Mouse (Mus musculus) MEL (cell line): ENCODE results near the gene Acad11. TPM values are rescaled to one million over a fixed set of nuclear protein-coding genes. Genes with fewer than 3 reads are reported as not detected.

Experiments used
- DNase-seq: peaks from one replicate; pipeline ENCODE4 v3.0.0; 2011; ENCODE audit warnings: low read depth, low spot score
- H3K27ac ChIP-seq: 2 replicates; pipeline ENCODE4 v1.5.1; 2012; ENCODE audit warnings: low read depth, mild to moderate bottlenecking, control low read depth, low read length, moderate library complexity; ENCODE audit not compliant: control insufficient read depth
- H3K27me3 ChIP-seq, 2 experiments: fragments of 150-350 bp in 1 of 2; sonication (generic) in 1 of 2; 2 replicates each; pipeline ENCODE4 v1.6.1; 2012; ENCODE audit warnings: low read length in 2 of 2, mild to moderate bottlenecking in 2 of 2, improper control_type of control experiment in 1 of 2, moderate library complexity in 1 of 2; ENCODE audit not compliant: insufficient read depth in 2 of 2, control insufficient read depth in 1 of 2
- H3K36me3 ChIP-seq, 2 experiments: 2 replicates each; pipeline ENCODE4 v1.6.1; 2012 to 2014; ENCODE audit warnings: low read length in 2 of 2, improper control_type of control experiment in 1 of 2, inconsistent platforms in 1 of 2, mild to moderate bottlenecking in 1 of 2; ENCODE audit not compliant: insufficient read depth in 2 of 2, control insufficient read depth in 1 of 2
- H3K4me1 ChIP-seq, 2 experiments: fragments of 150-350 bp in 1 of 2; sonication (generic) in 1 of 2; 2 replicates each; pipeline ENCODE4 v1.6.1; 2012; ENCODE audit warnings: low read length in 2 of 2, improper control_type of control experiment in 1 of 2, mild to moderate bottlenecking in 1 of 2; ENCODE audit not compliant: insufficient read depth in 2 of 2, control insufficient read depth in 1 of 2
- H3K4me3 ChIP-seq, 2 experiments: fragments of 150-350 bp in 1 of 2; sonication (generic) in 1 of 2; 2 replicates each; pipeline ENCODE4 v1.5.1; 2012; ENCODE audit warnings: low read depth in 2 of 2, low read length in 2 of 2, mild to moderate bottlenecking in 2 of 2, moderate library complexity in 2 of 2, control low read depth in 1 of 2, improper control_type of control experiment in 1 of 2; ENCODE audit not compliant: control insufficient read depth in 1 of 2, insufficient read depth in 1 of 2
- H3K79me2 ChIP-seq: 2 replicates; pipeline ENCODE4 v1.6.1; 2012; ENCODE audit warnings: mild to moderate bottlenecking, low read length, moderate library complexity; ENCODE audit not compliant: control insufficient read depth, poor library complexity, insufficient read depth
- H3K9ac ChIP-seq: 2 replicates; pipeline ENCODE4 v1.6.1; 2012; ENCODE audit warnings: low read depth, mild to moderate bottlenecking, control low read depth, low read length, moderate library complexity; ENCODE audit not compliant: control insufficient read depth, poor library complexity, severe bottlenecking
- H3K9me3 ChIP-seq: fragments of 150-350 bp; sonication (generic); replicated peaks from 2 replicates; pipeline ENCODE4 v1.6.1; 2012; ENCODE audit warnings: mild to moderate bottlenecking, low read length, improper control_type of control experiment, moderate library complexity; ENCODE audit not compliant: insufficient read depth
- CTCF ChIP-seq, 3 experiments: IDR thresholded peaks in 2 of 3; conservative IDR thresholded peaks in 1 of 3; 2 replicates each; pipeline ENCODE4 v1.5.1; 2011 to 2012; ENCODE audit warnings: low read length in 3 of 3, low read depth in 2 of 3, mild to moderate bottlenecking in 2 of 3, improper control_type of control experiment in 1 of 3, inconsistent platforms in 1 of 3, mixed read lengths in 1 of 3, moderate library complexity in 1 of 3; ENCODE audit not compliant: control insufficient read depth in 1 of 3, insufficient read depth in 1 of 3, poor library complexity in 1 of 3, severe bottlenecking in 1 of 3
- E2F4 ChIP-seq: IDR thresholded peaks from 2 replicates; pipeline ENCODE4 v1.6.1; 2011; ENCODE audit warnings: low read depth, low read length, improper control_type of control experiment, borderline replicate concordance
- ETS1 ChIP-seq: IDR thresholded peaks from 2 replicates; pipeline ENCODE4 v1.6.1; 2012; ENCODE audit warnings: low read depth, mild to moderate bottlenecking, inconsistent platforms, low read length, improper control_type of control experiment, moderate library complexity
- JUND ChIP-seq: IDR thresholded peaks from 2 replicates; pipeline ENCODE4 v1.6.1; 2011; ENCODE audit warnings: low read depth, mild to moderate bottlenecking, improper control_type of control experiment, low read length
- MAFK ChIP-seq: IDR thresholded peaks from 2 replicates; pipeline ENCODE4 v1.6.1; 2011; ENCODE audit warnings: low read depth, mild to moderate bottlenecking, low read length, improper control_type of control experiment, borderline replicate concordance
- MAZ ChIP-seq: IDR thresholded peaks from 2 replicates; pipeline ENCODE4 v1.6.1; 2012; ENCODE audit warnings: low read depth, mild to moderate bottlenecking, inconsistent platforms, low read length, improper control_type of control experiment
- MEF2A ChIP-seq: IDR thresholded peaks from 2 replicates; pipeline ENCODE4 v1.6.1; 2014; ENCODE audit warnings: low read depth, mild to moderate bottlenecking, inconsistent platforms, low read length, improper control_type of control experiment; ENCODE audit not compliant: poor library complexity, insufficient replicate concordance, severe bottlenecking; ENCODE audit errors: extremely low read depth
- MYB ChIP-seq: IDR thresholded peaks from 2 replicates; pipeline ENCODE4 v1.6.1; 2011; ENCODE audit warnings: mild to moderate bottlenecking, low read depth, low read length, improper control_type of control experiment
- RAD21 ChIP-seq: IDR thresholded peaks from 2 replicates; pipeline ENCODE4 v1.6.1; 2011; ENCODE audit warnings: mild to moderate bottlenecking, low read depth, low read length, improper control_type of control experiment
- SMC3 ChIP-seq: IDR thresholded peaks from 2 replicates; pipeline ENCODE4 v1.6.1; 2011; ENCODE audit warnings: low read depth, low read length, improper control_type of control experiment
- UBTF ChIP-seq: IDR thresholded peaks from 2 replicates; pipeline ENCODE4 v1.6.1; 2012; ENCODE audit warnings: low read depth, mild to moderate bottlenecking, inconsistent platforms, low read length, improper control_type of control experiment, moderate library complexity, borderline replicate concordance; ENCODE audit not compliant: insufficient read depth
- ZKSCAN1 ChIP-seq: IDR thresholded peaks from 2 replicates; pipeline ENCODE4 v1.6.1; 2012; ENCODE audit warnings: low read depth, mild to moderate bottlenecking, inconsistent platforms, low read length, improper control_type of control experiment, moderate library complexity
- ZNF384 ChIP-seq: IDR thresholded peaks from 2 replicates; pipeline ENCODE4 v1.6.1; 2012; ENCODE audit warnings: low read depth, mild to moderate bottlenecking, inconsistent platforms, low read length, improper control_type of control experiment
- polyA plus RNA-seq, 2 experiments: library from polyadenylated mRNA; stranded (reverse) in 1 of 2; unstranded in 1 of 2; fragments of >175 nt in 1 of 2; fragments of >200 nt in 1 of 2; gene quantifications; 2 replicates each; pipeline versions ENCODE4 v1.2.1 to v1.2.4; 2012; ENCODE audit warnings: low replicate concordance in 2 of 2, low read depth in 1 of 2; ENCODE audit not compliant: insufficient read length in 2 of 2, insufficient read depth in 1 of 2, missing spikeins in 1 of 2
- total RNA-seq: library from RNA; depleted of rRNA; stranded (reverse); fragments of 300-350 nt; gene quantifications from 2 replicates; pipeline ENCODE4 v1.2.3, GENCODE M21; 2012

Acad11 gene
- total and polyA plus RNA-seq, 3 experiments: 14.2 to 16.0 TPM; not detected in 1

DNA sequence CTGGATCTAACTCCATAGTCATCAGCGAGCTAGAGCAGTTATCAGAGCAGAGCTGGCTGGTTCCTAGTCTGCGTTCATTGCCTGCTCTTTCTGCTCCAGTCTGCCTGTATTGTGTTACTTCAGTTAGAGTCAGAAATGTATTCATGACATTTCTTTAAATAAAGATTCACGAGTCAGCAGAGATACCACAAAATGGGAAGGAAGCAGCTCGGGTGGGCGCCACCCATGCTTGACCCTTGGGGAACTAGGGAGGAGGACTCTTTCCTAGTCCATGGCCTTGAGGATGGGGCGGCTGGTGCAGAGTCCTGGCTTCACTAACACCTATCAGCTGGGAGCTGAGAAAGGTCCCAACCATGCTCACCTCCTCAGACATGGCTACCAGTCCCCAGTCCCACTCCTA is 77.2 kb downstream of the Acad11 start:
- no peak for DNase-seq
- no peak for TF ChIP-seq E2F4
- TF ChIP-seq, all 39 proteins: peak for 0
- Histone ChIP-seq H3K9me3 (no peaks in the 10 kb centered on the region), H3K27me3 (no peaks in the 10 kb centered on the region), H3K9ac (no peak overlapping the region), H3K27ac (no peak overlapping the region), H3K36me3 (no peaks in the 10 kb centered on the region), H3K4me1 (no peaks in the 10 kb centered on the region), H3K4me3 (no peak overlapping the region), H3K79me2 (no peaks in the 10 kb centered on the region)

DNA sequence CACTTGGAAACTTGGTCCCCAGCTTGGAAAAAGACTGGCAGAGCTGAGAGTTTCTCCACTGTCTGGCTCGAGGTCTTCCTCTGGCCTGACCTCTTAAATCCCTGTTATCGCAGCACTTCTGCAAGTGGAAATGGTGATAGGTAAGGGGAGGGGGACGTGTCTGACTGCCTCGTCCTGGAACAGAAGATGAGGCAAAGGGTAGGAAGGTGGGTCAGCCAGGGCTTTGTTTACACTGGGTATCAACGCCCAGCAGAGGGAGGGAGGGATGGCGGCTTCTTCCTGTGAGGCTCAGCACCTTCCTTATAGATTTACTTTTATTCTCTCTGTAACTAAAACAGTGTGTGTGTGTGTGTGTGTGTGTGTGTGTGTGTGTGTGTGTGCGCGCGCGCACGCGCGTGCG is 79.6 kb downstream of the Acad11 start:
- DNase-seq: no peak
- Histone ChIP-seq H3K27ac (no peak overlapping the region), H3K9ac (no peak overlapping the region), H3K9me3 (no peaks in the 10 kb centered on the region), H3K4me3 (no peak overlapping the region), H3K36me3 (no peaks in the 10 kb centered on the region), H3K27me3 (no peaks in the 10 kb centered on the region), H3K4me1 (no peaks in the 10 kb centered on the region), H3K79me2 (no peaks in the 10 kb centered on the region)
- no peak for TF ChIP-seq ZNF384
- no peak for TF ChIP-seq UBTF
- TF ChIP-seq MAZ: no peak
- TF ChIP-seq MEF2A: no peak
- no peak for TF ChIP-seq MYB
- TF ChIP-seq ETS1: no peak
- no peak for TF ChIP-seq MAFK

DNA sequence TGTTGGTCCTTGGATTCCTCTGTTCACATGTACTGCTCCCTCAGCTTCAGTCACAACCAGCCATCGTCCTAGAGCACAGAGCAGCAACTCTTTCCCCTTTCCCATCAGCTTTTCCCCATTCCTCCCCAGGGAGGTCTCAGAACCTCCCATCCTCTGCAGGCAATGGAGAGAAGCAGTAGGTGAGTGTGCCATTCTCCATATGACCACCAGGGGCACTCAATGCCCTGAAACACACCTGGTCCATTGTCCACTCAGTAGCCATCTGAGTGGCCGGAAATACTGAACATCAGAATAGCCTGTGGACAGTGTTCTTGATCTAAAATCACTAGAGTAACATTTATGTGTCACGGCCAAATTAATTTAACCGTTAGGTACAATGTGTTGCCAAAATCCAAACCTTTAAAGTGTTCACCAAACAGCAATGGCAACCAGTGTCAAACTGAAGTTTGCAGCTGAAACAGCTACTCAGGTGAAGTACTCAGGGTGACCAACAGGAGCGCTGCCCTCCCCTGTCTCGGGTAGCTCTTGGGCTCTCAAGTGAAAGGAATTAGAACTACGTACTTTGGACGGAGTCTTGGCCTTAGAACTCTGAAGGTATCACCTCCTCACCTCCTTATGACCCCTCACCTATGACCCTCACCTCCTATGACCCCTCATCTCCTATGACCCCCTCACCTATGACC is 81.3 kb downstream of the Acad11 start:
- no peaks in the 10 kb centered on the region for H3K27me3 ChIP-seq
- H3K9ac ChIP-seq: no peak overlapping the region
- H3K4me1 ChIP-seq: no peaks in the 10 kb centered on the region
- H3K36me3 ChIP-seq: no peaks in the 10 kb centered on the region
- H3K9me3 ChIP-seq: no peaks in the 10 kb centered on the region
- H3K79me2 ChIP-seq: no peaks in the 10 kb centered on the region
- H3K27ac ChIP-seq: no peak overlapping the region
- no peak overlapping the region for H3K4me3 ChIP-seq
- DNase-seq: peak; percentile 23
- TF ChIP-seq RAD21: peak; percentile 27
- no peak for TF ChIP-seq MAZ
- TF ChIP-seq CTCF (IDR thresholded peaks at IDR 0.05 in 2 of 3, conservative IDR thresholded peaks at IDR 0.05 in 1 of 3; ENCODE audit: control insufficient read depth in 1 of 3, insufficient read depth in 1 of 3, low read depth in 2 of 3, low read length in 3 of 3, poor library complexity in 1 of 3, severe bottlenecking in 1 of 3): peak; percentile 51 to 88 (median 52)
- no peak for TF ChIP-seq ZKSCAN1
- no peak for TF ChIP-seq JUND
- 0 out of 2 replicates have a peak, but pooled peaks have one; percentile 17 for TF ChIP-seq SMC3
